Mouse (Mus musculus): ENCODE results near the gene Olfr1317. TPM values are rescaled to one million over a fixed set of nuclear protein-coding genes. Genes with fewer than 3 reads are reported as not detected.

Gene Olfr1317
- total and polyA plus RNA-seq, 3 experiments = not detected

- Histone ChIP-seq H3K9me3 (replicated peaks; ENCODE audit: low read length) (no peaks in the 10 kb centered on the region), H3K79me2 (replicated peaks; ENCODE audit: control insufficient read depth, extremely low read depth, insufficient read depth, poor library complexity, severe bottlenecking) (no peaks in the 10 kb centered on the region), H3K4me2 (ENCODE audit: insufficient read depth, low read depth, poor library complexity, severe bottlenecking) (no peak within 1 kb of the TSS), H3K4me1 (ENCODE audit: control insufficient read depth in 1 of 2, insufficient read depth in 2 of 2) (no peaks in the 10 kb centered on the region), H3K27me3 (replicated peaks) (peaks cover 2% of the 10 kb centered on the region), H3K9ac (ENCODE audit: insufficient read depth, low read depth) (no peak within 1 kb of the TSS), H3K36me3 (replicated peaks in 1 of 2; ENCODE audit: control insufficient read depth in 1 of 2, insufficient read depth in 1 of 2, low read length in 1 of 2) (no peaks in the 10 kb centered on the region), H3K4me3 (replicated peaks in 1 of 3; ENCODE audit: low read depth in 2 of 3, low read length in 2 of 3, poor library complexity in 1 of 3) (no peak within 1 kb of the TSS), H3K27ac (ENCODE audit: insufficient read depth, low read depth) (no peak within 1 kb of the TSS)
- TF ChIP-seq RCOR1 (conservative IDR thresholded peaks at IDR 0.05; ENCODE audit: low read depth, low read length) = no peak
- no peak for TF ChIP-seq TBP (conservative IDR thresholded peaks at IDR 0.05; ENCODE audit: low read depth, low read length)
- TF ChIP-seq ZMIZ1 (IDR thresholded peaks at IDR 0.05; ENCODE audit: low read depth, low read length) = no peak
- TF ChIP-seq POLR2A (IDR thresholded peaks at IDR 0.05; ENCODE audit: low read depth, low read length) = no peak
- no peak for TF ChIP-seq USF1 (IDR thresholded peaks at IDR 0.05; ENCODE audit: low read depth, low read length)
- no peak for TF ChIP-seq KAT2A (IDR thresholded peaks at IDR 0.05; ENCODE audit: insufficient replicate concordance, low read length)
- no peak for TF ChIP-seq EP300 (IDR thresholded peaks at IDR 0.05; ENCODE audit: low read length)
- TF ChIP-seq USF2 (conservative IDR thresholded peaks at IDR 0.05; ENCODE audit: low read depth, low read length) = no peak
- TF ChIP-seq ELF1 (IDR thresholded peaks at IDR 0.05; ENCODE audit: low read depth, low read length) = no peak
- no peak for TF ChIP-seq NRF1 (IDR thresholded peaks at IDR 0.05; ENCODE audit: low read depth, low read length)
- TF ChIP-seq HCFC1 (IDR thresholded peaks at IDR 0.05; ENCODE audit: low read depth, low read length) = no peak
- TF ChIP-seq SMC3 (IDR thresholded peaks at IDR 0.05; ENCODE audit: low read depth, low read length) = no peak
- TF ChIP-seq MXI1 (IDR thresholded peaks at IDR 0.05; ENCODE audit: low read depth, low read length) = no peak
- no peak for TF ChIP-seq IRF4 (IDR thresholded peaks at IDR 0.05; ENCODE audit: low read depth, low read length)
- no peak for TF ChIP-seq POLR2AphosphoS2 (IDR thresholded peaks at IDR 0.05; ENCODE audit: low read depth, low read length)
- TF ChIP-seq ZKSCAN1 (IDR thresholded peaks at IDR 0.05; ENCODE audit: borderline replicate concordance, low read depth, low read length) = no peak
- no peak for TF ChIP-seq MAX (IDR thresholded peaks at IDR 0.05; ENCODE audit: low read length)
- no peak for TF ChIP-seq CHD2 (IDR thresholded peaks at IDR 0.05; ENCODE audit: low read length)
- TF ChIP-seq SIN3A (IDR thresholded peaks at IDR 0.05; ENCODE audit: low read length) = no peak
- TF ChIP-seq RAD21 (IDR thresholded peaks at IDR 0.05; ENCODE audit: low read depth, low read length) = no peak
- in situ Hi-C loops (cut with MboI; ENCODE audit: low pct_ligation_motif_present, low pct_unique_long_range_greater_than_20kb, low sequenced_read_pairs) (no loop called here), dilution Hi-C loops (cut with MboI; ENCODE audit: extremely low pct_ligation_motif_present, extremely low pct_unique_long_range_greater_than_20kb, low sequenced_read_pairs) (no loop called here)
- no peak for DNase-seq (ENCODE audit: extremely low read depth)
Observed at GRCm38 (mm10) chr2:112115340-112115739, 24.8 kb upstream of the Olfr1317 start, which contains the start of gene Olfr1315-ps1. Gene Olfr1315-ps1 (minus strand): TSS chr2:112115440.

- no peaks in the 10 kb centered on the region for H3K4me1 ChIP-seq (ENCODE audit: control insufficient read depth in 1 of 2, insufficient read depth in 2 of 2)
- H3K79me2 ChIP-seq (replicated peaks; ENCODE audit: control insufficient read depth, extremely low read depth, insufficient read depth, poor library complexity, severe bottlenecking) = no peaks in the 10 kb centered on the region
- no peak within 1 kb of the TSS for H3K27ac ChIP-seq (ENCODE audit: insufficient read depth, low read depth)
- no peak for DNase-seq (ENCODE audit: extremely low read depth)
- in situ Hi-C loops (cut with MboI; ENCODE audit: low pct_ligation_motif_present, low pct_unique_long_range_greater_than_20kb, low sequenced_read_pairs) (no loop called here), dilution Hi-C loops (cut with MboI; ENCODE audit: extremely low pct_ligation_motif_present, extremely low pct_unique_long_range_greater_than_20kb, low sequenced_read_pairs) (no loop called here)
- no peaks in the 10 kb centered on the region for H3K9me3 ChIP-seq (replicated peaks; ENCODE audit: low read length)
- H3K9ac ChIP-seq (ENCODE audit: insufficient read depth, low read depth) = no peak within 1 kb of the TSS
- no peaks in the 10 kb centered on the region for H3K36me3 ChIP-seq (replicated peaks in 1 of 2; ENCODE audit: control insufficient read depth in 1 of 2, insufficient read depth in 1 of 2, low read length in 1 of 2)
- TF ChIP-seq MAZ (IDR thresholded peaks at IDR 0.05; ENCODE audit: low read depth, low read length) = no peak
- H3K27me3 ChIP-seq (replicated peaks) = peaks cover 2% of the 10 kb centered on the region
- H3K4me3 ChIP-seq (replicated peaks in 1 of 3; ENCODE audit: low read depth in 2 of 3, low read length in 2 of 3, poor library complexity in 1 of 3) = no peak within 1 kb of the TSS
- no peak within 1 kb of the TSS for H3K4me2 ChIP-seq (ENCODE audit: insufficient read depth, low read depth, poor library complexity, severe bottlenecking)
Observed at GRCm38 (mm10) chr2:112134877-112135276, 5.3 kb upstream of the Olfr1317 start, which contains the start of gene Olfr1316. Gene Olfr1316 (minus strand): TSS chr2:112134977.

All from CH12.LX (cell line).